Mouse (Mus musculus): ENCODE measurements around the gene C330021F23Rik.

GRCm38 (mm10) chr8:3568378-3568777 lies 588 bp downstream of the C330021F23Rik start:
- no peak for TF ChIP-seq CTCF (IDR thresholded peaks at IDR 0.05; ENCODE audit: low read depth, low read length)
- TF ChIP-seq GATA1 (IDR thresholded peaks at IDR 0.05; ENCODE audit: borderline replicate concordance, low read length): no peak
- no peak for TF ChIP-seq POLR2AphosphoS5 (IDR thresholded peaks at IDR 0.05; ENCODE audit: insufficient replicate concordance, low read depth, low read length)
- no peak for TF ChIP-seq TAL1 (conservative IDR thresholded peaks at IDR 0.05; ENCODE audit: low read depth, low read length)

Data from G1E (cell line).